8 mouse cellular contexts compared by ENCODE assay signal in genomic region chr14:30630811-30631576, GRCm38 (mm10). TPM values are rescaled to one million over a fixed set of nuclear protein-coding genes. Genes with fewer than 3 reads are reported as not detected.
DNase-seq lines count a peak whose midpoint lies in the region; ATAC-seq and TF ChIP-seq lines count a peak whose summit lies in the region.
"Had no signal": no experiment of that assay in that cellular context is flagged by ENCODE, and none has a peak within 500 bp of the region (broad histone marks: within the 10 kb centered on the region; RNA-seq: fewer than 3 reads in every experiment).

No protein-coding gene starts in this region.

- no peak for TF ChIP-seq CTCF in liver, postnatal 0 days (IDR thresholded peaks at IDR 0.05; ENCODE audit: low read depth)

- H3K36me3 ChIP-seq in liver, postnatal 0 days (replicated peaks; ENCODE audit: insufficient read depth, low read length), result no peaks in the 10 kb centered on the region

- 0 out of 2 replicates have a peak overlapping the region, but pooled peaks have one; percentile 13 for H3K4me2 ChIP-seq in liver, postnatal 0 days (ENCODE audit: low read depth, low read length)

- no peak for ATAC-seq in liver, postnatal 0 days
- ATAC-seq in erythroid progenitor cell, adult 5-6 weeks (replicated peaks; ENCODE audit: low FRiP score, poor library complexity, severe bottlenecking), result no peak

- H3K27me3 ChIP-seq in liver, postnatal 0 days (ENCODE audit: insufficient read depth, low read length), result no peaks in the 10 kb centered on the region

- H3K4me1 ChIP-seq in liver, postnatal 0 days (ENCODE audit: insufficient read depth), result peaks cover 26% of the 10 kb centered on the region

- peak overlapping the region; percentile 44 for H3K9ac ChIP-seq in liver, postnatal 0 days (replicated peaks)

- no peaks in the 10 kb centered on the region for H3K9me3 ChIP-seq in liver, postnatal 0 days (ENCODE audit: low read length)

- 30% methylated on average over 5 of the region's 5 CpGs for WGBS in liver, postnatal 0 days (ENCODE audit: insufficient replicate concordance)

- peak; percentile 74 for DNase-seq in urinary bladder, postnatal 14 days (ENCODE audit: low spot score)
- no peak for DNase-seq in urinary bladder, postnatal 10 days (ENCODE audit: low spot score)
- DNase-seq in heart, adult 8-10 months (ENCODE audit: low spot score), result peak; percentile 58
- no peak for DNase-seq in liver, postnatal 0 days
- no peak for DNase-seq in embryo, embryonic 9.5 days (ENCODE audit: extremely low spot score)
- DNase-seq in adrenal gland, adult 8-10 months, result no peak
- DNase-seq: right cerebral cortex, postnatal 14 days had no signal

- no peak for TF ChIP-seq EP300 in liver, postnatal 0 days (IDR thresholded peaks at IDR 0.05; ENCODE audit: low read depth)

- H3K4me3 ChIP-seq in liver, postnatal 0 days (ENCODE audit: low read depth, low read length), result no peak overlapping the region

- peak overlapping the region; percentile 87 for H3K27ac ChIP-seq in liver, postnatal 0 days (ENCODE audit: low read depth)

RNA-seq across cellular contexts. Expression of gene Prkcd, which starts 5.0 kb away (rescaled TPM):
- total RNA-seq in heart, adult 8-10 months (2022), result 10 to 100 TPM in 3 of 4 experiments, 1 to 10 TPM in 1; 7.1 to 13.4 (median 11.6) TPM
- polyA plus RNA-seq in liver, postnatal 0 days (2015; fragmentation: Nextera tagmentation; extraction: Ambion mirVana), result 16.7 and 17.8 TPM in 2 replicates
- 32.4 and 35.2 TPM in 2 replicates for total RNA-seq in erythroid progenitor cell, adult 5-6 weeks (2015; ENCODE audit: low replicate concordance)
- 19.5 and 35.7 TPM in 2 replicates for total RNA-seq in erythroid progenitor cell, adult 5-6 weeks (2017; ENCODE audit: low replicate concordance)
- total RNA-seq in adrenal gland, adult 8-10 months (2022), result 100 to 1,000 TPM; 118 to 213 (median 160) TPM

RNA-seq across cellular contexts. Expression of gene Rft1, which starts 23.2 kb away (rescaled TPM):
- total RNA-seq in heart, adult 8-10 months (2022), result 1 to 10 TPM; 6.6 to 8.0 (median 7.4) TPM
- 6.6 and 7.0 TPM in 2 replicates for polyA plus RNA-seq in liver, postnatal 0 days (2015; fragmentation: Nextera tagmentation; extraction: Ambion mirVana)
- 2.1 and 2.9 TPM in 2 replicates for total RNA-seq in erythroid progenitor cell, adult 5-6 weeks (2015; ENCODE audit: low replicate concordance)
- 2.1 and 4.5 TPM in 2 replicates for total RNA-seq in erythroid progenitor cell, adult 5-6 weeks (2017; ENCODE audit: low replicate concordance)
- total RNA-seq in adrenal gland, adult 8-10 months (2022), result 10 to 100 TPM; 31.0 to 39.7 (median 33.2) TPM

Comparison
In these comparisons a context has a peak if more than half of its experiments do, and no peak if none do; other contexts are left out.
1. DNase-seq: peak in urinary bladder, postnatal 14 days (single experiment) and heart, adult 8-10 months (single experiment); none in urinary bladder, postnatal 10 days (single experiment), liver, postnatal 0 days (single experiment), embryo, embryonic 9.5 days (single experiment) and adrenal gland, adult 8-10 months (single experiment).